Mouse (Mus musculus) layer of hippocampus, adult 6 months (tissue): Measurements from ENCODE around the gene Gm20736. TPM values are rescaled to one million over a fixed set of nuclear protein-coding genes. Genes with fewer than 3 reads are reported as not detected.

ENCODE experiments used
- long read RNA-seq, 2 experiments: library from polyadenylated mRNA; unstranded; transcript quantifications; one replicate each; pipeline ENCODE4 v2.0.0; 2019 to 2020
- polyA plus RNA-seq: library from polyadenylated mRNA; unstranded; fragments of <200 nt; fragmentation: Nextera tagmentation; gene quantifications from 2 replicates; pipeline ENCODE4 v1.2.3, GENCODE M21; 2021

Gene Gm20736
- polyA plus RNA-seq: not detected in 2 replicates
- long read RNA-seq, experiment 1: 0 reads
- long read RNA-seq, experiment 2: 0 reads

GRCm38 (mm10) chrY:65377390-65377789, at the start of gene Gm20736:
Gene Gm20736 (plus strand): TSS chrY:65377690.

Other genes with a start within 250 kb of the Gm20736 start
- gene Gm20924, start 170.2 kb upstream of the Gm20736 start, polyA plus RNA-seq: not detected in 2 replicates